Mouse (Mus musculus): ENCODE results near the gene Vps26c.

Vps26c gene

DNA sequence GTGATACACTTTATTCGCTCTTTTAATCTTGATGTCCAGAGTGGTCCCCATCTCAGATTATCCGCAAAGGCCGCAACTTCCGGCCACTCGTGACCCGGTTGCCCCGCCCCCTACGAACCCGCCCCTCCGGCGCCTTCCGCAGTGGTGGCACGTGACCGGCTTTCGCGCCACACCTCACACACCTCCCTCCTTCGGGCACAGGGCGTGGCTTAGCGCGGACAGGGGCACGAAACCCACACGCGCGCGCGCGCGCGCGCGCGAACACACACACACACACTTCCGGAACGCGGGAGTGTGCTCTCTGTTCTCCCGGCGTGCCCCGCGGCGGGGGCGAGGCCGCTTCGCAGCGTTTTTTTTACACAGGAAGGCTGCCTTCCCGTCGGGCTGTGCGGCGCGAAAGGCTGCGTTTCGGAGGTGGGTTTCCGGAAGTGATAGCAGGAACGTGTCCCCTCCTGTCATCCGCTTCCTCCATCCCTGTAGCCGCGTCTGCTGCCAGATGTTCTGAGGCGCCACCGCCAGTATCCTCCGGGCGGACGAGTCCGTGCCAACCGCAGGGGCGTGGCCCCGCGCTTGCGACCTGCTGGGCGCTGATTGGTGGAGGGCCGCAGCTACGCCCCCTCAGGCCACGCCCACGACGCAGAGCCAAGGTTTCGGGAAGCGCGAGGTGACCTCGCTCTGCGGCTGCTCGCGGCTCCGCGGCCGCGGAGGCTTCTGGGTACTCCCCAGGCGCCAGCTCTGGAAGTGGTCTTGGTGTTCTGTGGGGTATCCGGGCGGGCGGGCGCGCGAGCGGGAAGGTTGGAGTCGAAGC, at the start of gene Vps26c:
TSS of gene Vps26c (minus strand) at position 487 of the 808 bp plus-strand sequence.
- ChIA-PET CTCF (interaction anchor here in 3 of 4 experiments (0.6 to 1.3 kb wide), 4 partner anchors 12 to 213 kb away, joined by 3 to 4 read pairs (median 3); partner anchors contain the start of gene Hlcs (in 1 of the 3)), POLR2A (interaction anchor here (0.5 to 3.8 kb wide), 59 partner anchors 8 to 951 kb away, joined by 3 to 49 read pairs (median 4); partner anchors contain the start of genes Chaf1b (in 1 of the 4), Hlcs (in 1 of the 4) and Pigp (in 1 of the 4))

GRCm38 (mm10) chr16:94575757-94576156, 49.1 kb upstream of the Vps26c start:
- ChIA-PET POLR2A (interaction anchor here in 3 of 4 experiments (0.5 to 24.4 kb wide), 16 partner anchors 8 to 749 kb away, joined by 3 to 461 read pairs (median 6); partner anchors contain the start of gene Vps26c (in 2 of the 3)), CTCF (no interaction called here)

- CTCF ChIA-PET = no interaction called here
These were observed 48.1 kb upstream of the Vps26c start for GRCm38 (mm10) chr16:94574718-94575094.

GRCm38 (mm10) chr16:94574025-94574717, 47.5 kb upstream of the Vps26c start:
- CTCF ChIA-PET = interaction anchor here in 1 of 4 experiments (0.6 kb wide), 2 partner anchors 51 to 60 kb away, joined by 3 to 4 read pairs; no protein-coding TSS in a partner anchor
- POLR2A ChIA-PET = interaction anchor here in 3 of 4 experiments (0.6 to 24.4 kb wide), 16 partner anchors 16 to 352 kb away, joined by 3 to 461 read pairs (median 4); partner anchors contain the start of gene Vps26c (in 2 of the 3)

More at GRCm38 (mm10) chr16:94574718-94575094, 48.1 kb upstream of the Vps26c start:
- POLR2A ChIA-PET = interaction anchor here in 3 of 4 experiments (0.6 to 24.4 kb wide), 12 partner anchors 12 to 353 kb away, joined by 3 to 461 read pairs (median 4); partner anchors contain the start of gene Vps26c (in 2 of the 3)

GRCm38 (mm10) chr16:94572422-94572821, 45.8 kb upstream of the Vps26c start:
- POLR2A ChIA-PET = interaction anchor here in 3 of 4 experiments (0.6 to 24.4 kb wide), 18 partner anchors 10 to 57 kb away, joined by 3 to 461 read pairs (median 4); partner anchors contain the start of gene Vps26c (in 1 of the 3)

GRCm38 (mm10) chr16:94571111-94571993, 44.7 kb upstream of the Vps26c start:
- POLR2A ChIA-PET = interaction anchor here (0.6 to 24.4 kb wide), 27 partner anchors 8 to 776 kb away, joined by 3 to 461 read pairs (median 4); partner anchors contain the start of gene Vps26c (in 1 of the 4)
- CTCF ChIA-PET = interaction anchor here in 1 of 4 experiments (0.8 kb wide), 1 partner anchor 15 kb away, joined by 3 read pairs; no protein-coding TSS in a partner anchor

More at GRCm38 (mm10) chr16:94572422-94572821, 45.8 kb upstream of the Vps26c start:
- CTCF ChIA-PET = interaction anchor here in 1 of 4 experiments (0.8 kb wide), 1 partner anchor 14 kb away, joined by 3 read pairs; no protein-coding TSS in a partner anchor

DNA sequence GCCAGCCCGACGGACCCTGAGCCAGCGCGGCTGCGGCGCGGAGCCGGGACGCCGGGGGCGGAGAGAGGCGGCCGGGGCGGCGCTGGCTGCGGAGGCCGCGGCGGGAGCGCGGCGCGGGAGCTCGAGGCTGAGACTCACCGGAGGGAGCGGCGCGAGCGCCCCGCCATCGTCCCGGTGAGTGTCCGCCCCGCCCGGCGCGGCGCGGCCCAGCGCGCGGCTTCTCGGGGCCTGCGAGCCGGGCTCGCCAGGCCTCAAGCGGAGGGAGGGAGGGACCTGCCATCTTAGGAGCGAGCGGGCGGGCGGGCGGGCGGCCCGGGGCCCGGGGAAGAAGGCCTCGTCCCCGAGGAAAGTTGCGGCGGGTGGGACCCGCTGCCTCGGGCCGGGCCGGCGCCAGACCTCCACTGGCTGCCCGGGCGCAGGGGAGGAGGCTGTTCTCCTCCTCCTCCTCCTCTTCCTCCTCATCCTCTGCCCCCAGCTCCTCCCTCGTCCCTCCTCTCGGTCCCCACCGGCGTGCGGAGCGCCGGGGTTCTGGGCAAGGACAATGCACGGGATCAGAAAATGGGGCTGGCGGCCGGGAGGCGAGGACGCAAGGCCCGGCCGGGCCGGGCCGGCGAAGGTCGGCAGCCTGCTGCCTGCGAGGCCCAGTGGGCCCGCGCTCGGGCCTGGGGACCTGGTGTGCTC, 43.9 kb upstream of the Vps26c start:
- ChIA-PET CTCF (no interaction called here), POLR2A (interaction anchor here (0.5 to 24.4 kb wide), 23 partner anchors 9 to 285 kb away, joined by 3 to 461 read pairs (median 4); partner anchors contain the start of gene Vps26c (in 2 of the 4))

- ChIA-PET POLR2A (interaction anchor here (0.6 to 24.4 kb wide), 80 partner anchors 9 to 1169 kb away, joined by 3 to 461 read pairs (median 4); partner anchors contain the start of genes Pigp (in 2 of the 4), Vps26c (in 2 of the 4) and Hlcs (in 1 of the 4)), CTCF (interaction anchor here in 3 of 4 experiments (0.5 to 1.1 kb wide), 8 partner anchors 9 to 572 kb away, joined by 3 to 7 read pairs (median 3); no protein-coding TSS in a partner anchor)
These were observed 42.9 kb upstream of the Vps26c start, which contains the start of gene Dyrk1a for GRCm38 (mm10) chr16:94569229-94570176. Dyrk1a (plus strand) TSS chr16:94570010.

DNA sequence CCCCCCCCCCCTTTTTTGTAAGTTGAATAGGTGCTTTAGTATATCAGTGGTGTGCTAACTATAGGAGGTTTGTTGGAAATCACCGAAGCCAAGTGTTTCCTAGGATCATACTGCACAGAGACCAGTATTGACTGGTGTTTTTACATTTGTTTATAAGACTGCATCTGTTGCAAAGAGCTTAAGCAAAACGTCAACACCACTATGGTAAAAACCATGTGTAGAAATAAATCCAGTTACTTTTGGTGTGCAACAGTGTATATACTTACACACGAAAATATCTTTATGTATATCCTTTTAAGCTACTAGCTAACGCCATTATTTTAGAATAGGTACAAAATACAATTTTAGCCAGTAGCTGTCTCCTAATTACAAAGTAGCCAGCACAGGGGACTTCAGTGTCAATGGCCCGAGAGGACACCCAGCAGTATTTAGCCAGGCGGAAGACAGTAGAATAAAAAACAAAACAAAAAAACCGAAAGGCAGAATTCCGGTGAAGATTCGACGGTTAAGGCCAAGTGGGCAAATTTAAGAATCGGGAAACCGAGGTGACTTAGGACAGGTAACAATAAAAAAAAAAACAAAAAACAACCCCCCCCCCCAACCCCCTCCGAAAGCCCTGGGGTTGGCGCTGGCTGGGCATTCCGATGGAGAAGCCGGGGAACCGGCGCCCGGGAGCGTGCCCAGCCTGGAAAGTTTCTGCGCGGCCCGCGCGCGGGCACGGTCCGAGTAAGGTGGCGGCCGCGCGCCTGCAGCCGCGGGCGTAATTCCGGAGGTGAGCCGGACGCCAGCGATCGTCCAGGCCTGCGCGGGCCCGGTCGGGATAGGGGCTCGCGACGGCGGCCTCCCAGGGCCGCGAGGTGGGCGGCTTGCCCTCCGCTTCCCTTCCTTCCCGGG, 42.0 kb upstream of the Vps26c start:
- ChIA-PET CTCF (interaction anchor here in 3 of 4 experiments (0.5 to 1.1 kb wide), 6 partner anchors 8 to 33 kb away, joined by 3 to 7 read pairs (median 5); no protein-coding TSS in a partner anchor), POLR2A (interaction anchor here (0.6 to 24.4 kb wide), 85 partner anchors 8 to 1170 kb away, joined by 3 to 461 read pairs (median 4); partner anchors contain the start of genes Pigp (in 2 of the 4), Vps26c (in 2 of the 4), Hlcs (in 1 of the 4) and Ttc3 (in 1 of the 4))

- ChIA-PET CTCF (interaction anchor here in 1 of 4 experiments (0.8 kb wide), 1 partner anchor 12 kb away, joined by 6 read pairs; no protein-coding TSS in a partner anchor), POLR2A (interaction anchor here in 3 of 4 experiments (0.7 to 24.4 kb wide), 18 partner anchors 8 to 586 kb away, joined by 3 to 461 read pairs (median 6); partner anchors contain the start of genes Ttc3 (in 1 of the 3) and Vps26c (in 1 of the 3))
These were observed 41.1 kb upstream of the Vps26c start for GRCm38 (mm10) chr16:94567751-94568150.

GRCm38 (mm10) chr16:94566834-94567585, 40.4 kb upstream of the Vps26c start:
- ChIA-PET POLR2A (interaction anchor here in 3 of 4 experiments (0.7 to 24.4 kb wide), 13 partner anchors 9 to 197 kb away, joined by 3 to 461 read pairs (median 4); partner anchors contain the start of genes Ttc3 (in 1 of the 3) and Vps26c (in 1 of the 3)), CTCF (interaction anchor here in 1 of 4 experiments (0.7 kb wide), 1 partner anchor 501 kb away, joined by 3 read pairs; no protein-coding TSS in a partner anchor)

GRCm38 (mm10) chr16:94566124-94566523, 39.5 kb upstream of the Vps26c start:
- POLR2A ChIA-PET = interaction anchor here in 3 of 4 experiments (0.9 to 24.4 kb wide), 12 partner anchors 10 to 170 kb away, joined by 3 to 461 read pairs (median 4); partner anchors contain the start of gene Vps26c (in 1 of the 3)

DNA sequence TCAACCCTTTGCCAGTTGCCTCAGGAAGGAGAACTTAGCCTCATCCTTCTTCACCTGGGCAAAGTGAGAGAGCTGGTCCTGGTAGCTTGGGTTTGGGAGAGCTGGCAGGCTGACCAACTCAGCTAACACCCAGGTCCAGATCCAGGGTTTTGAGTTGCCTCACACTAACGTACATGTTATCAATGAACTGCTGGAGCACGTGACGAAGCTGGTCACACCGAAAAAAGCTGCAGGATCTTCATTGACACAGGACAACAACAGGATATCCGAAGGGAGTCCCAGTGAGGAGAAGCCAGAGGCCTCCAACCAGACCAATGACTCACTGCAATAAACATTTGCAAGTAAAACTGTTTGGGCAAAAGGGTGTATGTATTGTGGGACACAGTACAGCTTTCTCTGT, 34.0 kb upstream of the Vps26c start:
- ChIA-PET CTCF (interaction anchor here in 3 of 4 experiments (0.5 to 1.0 kb wide), 6 partner anchors 8 to 584 kb away, joined by 3 to 8 read pairs (median 4); no protein-coding TSS in a partner anchor), POLR2A (interaction anchor here (0.5 to 4.3 kb wide), 20 partner anchors 8 to 1306 kb away, joined by 3 to 31 read pairs (median 3); partner anchors contain the start of gene Vps26c (in 1 of the 4))

More at GRCm38 (mm10) chr16:94566124-94566523, 39.5 kb upstream of the Vps26c start:
- CTCF ChIA-PET = interaction anchor here in 2 of 4 experiments (0.7 to 1.2 kb wide), 2 partner anchors 11 to 500 kb away, joined by 3 to 4 read pairs; no protein-coding TSS in a partner anchor

Measured in embryonic stem cell, embryonic (primary cell).